Mouse (Mus musculus): ENCODE measurements around the gene Krt42.

DNA sequence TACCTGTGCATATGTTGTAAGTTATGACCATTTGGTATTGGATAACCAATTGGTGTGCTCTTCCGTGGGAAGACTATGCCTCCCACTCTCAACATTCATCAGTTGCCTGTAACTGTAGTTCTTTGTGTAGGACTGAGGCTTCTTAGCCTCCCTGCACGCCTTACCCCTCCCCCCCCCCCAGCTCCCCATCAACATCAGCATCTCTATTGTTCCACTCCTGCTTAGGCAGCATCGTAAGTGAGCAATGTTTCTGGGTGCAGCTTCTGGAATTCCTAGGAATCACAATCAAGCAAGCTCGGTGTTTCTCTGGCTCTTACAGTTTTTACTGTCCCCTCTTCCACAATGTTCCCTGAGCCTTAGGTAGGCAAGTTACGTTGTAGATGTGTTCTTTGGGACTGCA lies 5.8 kb upstream of the Krt42 start:
- no peak for TF ChIP-seq CTCF (IDR thresholded peaks at IDR 0.05; ENCODE audit: low read depth)
- TF ChIP-seq EP300 (IDR thresholded peaks at IDR 0.05; ENCODE audit: low read depth) = no peak
